Mouse (Mus musculus) thymus, adult 2 months (tissue): ENCODE results near the gene Sap25.

ENCODE experiments used
- CTCF ChIP-seq: fragments of 200-500 bp; IDR thresholded peaks from 2 replicates; pipeline ENCODE4 v1.5.1; 2012; ENCODE audit warnings: mild to moderate bottlenecking, control low read depth, low read length, moderate library complexity, borderline replicate concordance; ENCODE audit not compliant: control insufficient read depth, poor library complexity, insufficient read depth; ENCODE audit errors: extremely low read depth
- POLR2A ChIP-seq: fragments of 200-500 bp; IDR thresholded peaks from 2 replicates; pipeline ENCODE4 v1.6.1; 2012; ENCODE audit warnings: mild to moderate bottlenecking, low read length, control low read depth, moderate library complexity; ENCODE audit not compliant: control insufficient read depth, poor library complexity, insufficient read depth; ENCODE audit errors: extremely low read depth

DNA sequence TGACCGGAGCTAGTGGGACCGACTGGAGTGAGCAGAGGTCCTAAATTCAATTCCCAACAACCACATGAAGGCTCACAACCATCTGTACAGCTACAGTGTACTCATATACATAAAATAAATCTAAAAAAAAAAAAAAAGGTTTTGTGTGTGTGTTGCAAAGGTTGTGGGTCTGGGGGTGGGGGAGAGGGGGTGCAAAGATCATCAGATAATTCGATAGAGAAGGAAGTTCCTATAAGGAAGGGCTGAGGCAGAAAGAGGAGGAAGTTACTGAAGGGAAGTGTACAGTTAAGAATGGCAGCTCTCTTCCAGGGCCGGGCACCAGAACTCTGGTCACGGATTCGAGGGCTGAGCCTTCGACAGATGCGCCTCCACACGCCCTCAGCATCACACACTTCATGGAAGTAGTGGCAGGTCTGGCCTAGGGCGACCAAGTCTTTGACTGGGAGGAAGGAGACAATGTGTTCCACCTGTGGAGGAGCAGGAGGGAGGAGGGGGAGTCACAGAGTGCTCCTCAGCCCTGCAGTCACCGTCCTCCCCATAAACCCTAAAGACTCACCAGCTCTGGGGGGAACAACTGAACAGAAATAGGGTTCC lies 17.1 kb upstream of the Sap25 start:
- no peak for TF ChIP-seq CTCF
- no peak for TF ChIP-seq POLR2A
